Mouse (Mus musculus) embryonic facial prominence, embryonic 14.5 days (tissue): ENCODE results near the gene Selenoh. TPM values are rescaled to one million over a fixed set of nuclear protein-coding genes. Genes with fewer than 3 reads are reported as not detected.

ENCODE experiments used
- ATAC-seq: fragments of 200-750 bp; cut with Nextera tagmentation; 2 replicates; pipeline ENCODE4 v1.8.0; 2017; ENCODE audit warnings: low read depth, moderate number of reproducible peaks, moderate TSS enrichment
- DNase-seq: peaks from one replicate; pipeline ENCODE4 v3.0.0-alpha.2; 2015; ENCODE audit warnings: low spot score
- H3K27ac ChIP-seq: fragments of 300-500 bp; sonication (generic); replicated peaks from 2 replicates; pipeline ENCODE4 v1.5.1; 2014; ENCODE audit warnings: low read depth, mild to moderate bottlenecking, low read length, moderate library complexity
- H3K27me3 ChIP-seq: fragments of 300-500 bp; sonication (generic); replicated peaks from 2 replicates; pipeline ENCODE4 v1.6.1; 2014; ENCODE audit warnings: low read length; ENCODE audit not compliant: control insufficient read depth, insufficient read depth
- H3K36me3 ChIP-seq: fragments of 300-500 bp; sonication (generic); 2 replicates; pipeline ENCODE4 v1.6.1; 2014; ENCODE audit warnings: low read length, mixed read lengths; ENCODE audit not compliant: control insufficient read depth, insufficient read depth
- H3K4me1 ChIP-seq: fragments of 300-500 bp; sonication (generic); 2 replicates; pipeline ENCODE4 v1.6.1; 2014; ENCODE audit warnings: antibody characterized with exemption, low read length; ENCODE audit not compliant: control insufficient read depth, insufficient read depth
- H3K4me2 ChIP-seq: fragments of 300-500 bp; sonication (generic); 2 replicates; pipeline ENCODE4 v1.6.1; 2014; ENCODE audit warnings: low read depth, mild to moderate bottlenecking, low read length, moderate library complexity, mixed read lengths
- H3K4me3 ChIP-seq: fragments of 300-500 bp; sonication (generic); 2 replicates; pipeline ENCODE4 v1.5.1; 2014; ENCODE audit warnings: low read depth, mild to moderate bottlenecking, low read length
- H3K9ac ChIP-seq: fragments of 300-500 bp; sonication (generic); 2 replicates; pipeline ENCODE4 v1.6.1; 2014; ENCODE audit warnings: low read depth, mild to moderate bottlenecking, low read length, moderate library complexity, mixed read lengths
- H3K9me3 ChIP-seq: fragments of 300-500 bp; sonication (generic); 2 replicates; pipeline ENCODE4 v1.6.1; 2016; ENCODE audit warnings: low read length; ENCODE audit not compliant: control insufficient read depth
- WGBS: fragments of 180-500 bp; shearing (Covaris S2); extraction: QIAGEN DNeasy Blood & Tissue Kit; methylation state at CpG from one replicate; pipeline ENCODE4 v1.1.7; 2014; 5-methylcytosine and 5-hydroxymethylcytosine counted together
- polyA plus RNA-seq: library from polyadenylated mRNA; unstranded; fragments of >200 nt; fragmentation: Nextera tagmentation; extraction: Ambion mirVana; gene quantifications from 2 replicates; pipeline ENCODE4 v1.2.1, GENCODE M21; 2014

Selenoh gene
- polyA plus RNA-seq, 1 experiment from 2014 or later = 237 TPM

GRCm38 (mm10) chr2:84638428-84639220 is 31.9 kb downstream of the Selenoh start:
- H3K4me1 ChIP-seq = peaks cover 62% of the 10 kb centered on the region
- H3K9ac ChIP-seq = no peak overlapping the region
- H3K4me3 ChIP-seq = no peak overlapping the region
- H3K9me3 ChIP-seq = no peaks in the 10 kb centered on the region
- WGBS = 35% methylated on average over 5 of the region's 5 CpGs
- ATAC-seq (no peak), DNase-seq (peak; percentile 8)
- H3K4me2 ChIP-seq = peak overlapping the region; percentile 16; the same call in 1 of the 2 replicates
- no peaks in the 10 kb centered on the region for H3K27me3 ChIP-seq
- 0 out of 2 replicates have a peak, but pooled peaks cover 8% of the 10 kb centered on the region for H3K36me3 ChIP-seq
- peak overlapping the region; percentile 94 for H3K27ac ChIP-seq

- Histone ChIP-seq H3K4me3 (no peak overlapping the region), H3K9me3 (no peaks in the 10 kb centered on the region), H3K27me3 (no peaks in the 10 kb centered on the region), H3K36me3 (0 out of 2 replicates have a peak, but pooled peaks cover 8% of the 10 kb centered on the region), H3K27ac (peak overlapping the region; percentile 94), H3K4me2 (peak overlapping the region; percentile 16), H3K4me1 (peaks cover 64% of the 10 kb centered on the region), H3K9ac (0 out of 2 replicates have a peak overlapping the region, but pooled peaks have one; percentile 35)
- WGBS = 28% methylated on average over 7 of the region's 7 CpGs
- ATAC-seq (no peak), DNase-seq (peak; percentile 46)
Measured at GRCm38 (mm10) chr2:84637452-84638165, 33.0 kb downstream of the Selenoh start.

DNA sequence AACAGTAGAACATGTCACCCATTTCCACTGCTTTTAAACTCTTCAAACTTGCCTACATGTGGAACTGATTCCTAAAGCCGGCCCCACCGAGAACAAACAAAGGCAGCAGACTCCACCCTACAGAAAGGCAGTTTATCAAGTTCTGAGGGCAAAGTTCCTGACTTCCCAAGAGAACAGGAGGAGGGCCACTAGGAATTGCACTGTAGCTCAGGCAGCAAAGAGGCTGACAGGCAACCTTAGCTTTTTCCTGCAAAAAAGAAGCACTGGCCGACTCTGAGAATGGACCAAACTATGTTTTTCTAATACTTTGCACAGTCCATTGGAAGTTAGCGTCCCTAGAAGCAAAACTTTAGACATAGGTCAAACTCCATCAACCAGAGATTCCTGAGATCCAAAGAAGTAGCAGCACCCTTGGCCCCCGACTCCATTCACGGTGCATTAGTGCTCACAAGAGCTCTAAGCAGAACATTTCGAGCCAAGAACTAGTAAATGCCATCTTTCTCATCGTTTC is 34.3 kb downstream of the Selenoh start:
- Histone ChIP-seq H3K9ac (0 out of 2 replicates have a peak overlapping the region, but pooled peaks have one; percentile 20), H3K9me3 (no peaks in the 10 kb centered on the region), H3K4me1 (peaks cover 61% of the 10 kb centered on the region), H3K4me2 (peak overlapping the region; percentile 43), H3K27me3 (no peaks in the 10 kb centered on the region), H3K36me3 (0 out of 2 replicates have a peak, but pooled peaks cover 8% of the 10 kb centered on the region), H3K27ac (peak overlapping the region; percentile 94), H3K4me3 (0 out of 2 replicates have a peak overlapping the region, but pooled peaks have one; percentile 5)
- peak; percentile 45 for DNase-seq
- 14% methylated on average over 8 of the region's 8 CpGs for WGBS
- no peak for ATAC-seq

GRCm38 (mm10) chr2:84635611-84636010 is 35.0 kb downstream of the Selenoh start:
- Histone ChIP-seq H3K4me3 (peak overlapping the region; percentile 5; the same call in 1 of the 2 replicates), H3K27me3 (no peaks in the 10 kb centered on the region), H3K36me3 (0 out of 2 replicates have a peak, but pooled peaks cover 2% of the 10 kb centered on the region), H3K4me2 (peak overlapping the region; percentile 43), H3K4me1 (peaks cover 61% of the 10 kb centered on the region), H3K9ac (peak overlapping the region; percentile 36; the same call in 1 of the 2 replicates), H3K27ac (peak overlapping the region; percentile 94), H3K9me3 (no peaks in the 10 kb centered on the region)
- ATAC-seq (peak; percentile 97), DNase-seq (peak; percentile 97)
- 0% methylated on average over 2 of the region's 2 CpGs for WGBS

GRCm38 (mm10) chr2:84634934-84635482 is 35.6 kb downstream of the Selenoh start:
- peak; percentile 74 for DNase-seq

DNA sequence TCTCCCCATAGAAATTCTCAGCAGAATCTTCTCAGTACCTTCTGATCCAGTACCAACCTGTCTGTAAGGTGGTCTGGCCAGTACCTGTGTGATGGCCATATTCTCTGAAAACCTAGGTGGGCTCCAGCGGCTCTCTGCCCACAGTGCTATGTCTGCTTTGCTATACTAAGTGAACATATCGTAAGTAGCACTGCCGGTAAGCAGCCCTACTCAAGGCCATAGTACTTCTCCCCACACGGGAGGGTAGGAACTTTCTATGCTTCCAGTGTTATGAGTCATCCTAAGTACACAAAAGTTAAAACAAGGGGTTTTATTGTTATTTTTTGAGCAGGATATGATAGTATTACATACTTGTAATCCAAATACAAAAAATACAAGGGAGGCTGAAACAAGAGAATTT is 36.6 kb downstream of the Selenoh start:
- DNase-seq (peak; percentile 9), ATAC-seq (no peak)
- no peak overlapping the region for H3K4me3 ChIP-seq
- H3K4me1 ChIP-seq = peaks cover 56% of the 10 kb centered on the region
- peak overlapping the region; percentile 94; the same call in 1 of the 2 replicates for H3K27ac ChIP-seq
- no peaks in the 10 kb centered on the region for H3K27me3 ChIP-seq
- H3K4me2 ChIP-seq = peak overlapping the region; percentile 43
- peaks cover 4% of the 10 kb centered on the region; the same call in 1 of the 2 replicates for H3K36me3 ChIP-seq
- no peaks in the 10 kb centered on the region for H3K9me3 ChIP-seq
- no peak overlapping the region for H3K9ac ChIP-seq
- 57% methylated on average over 4 of the region's 4 CpGs for WGBS

More at GRCm38 (mm10) chr2:84634934-84635482, 35.6 kb downstream of the Selenoh start:
- Histone ChIP-seq H3K27ac (peak overlapping the region; percentile 94), H3K4me2 (peak overlapping the region; percentile 43), H3K4me3 (no peak overlapping the region), H3K9me3 (no peaks in the 10 kb centered on the region), H3K9ac (peak overlapping the region; percentile 36; the same call in 1 of the 2 replicates), H3K27me3 (no peaks in the 10 kb centered on the region), H3K4me1 (peaks cover 61% of the 10 kb centered on the region), H3K36me3 (no peaks in the 10 kb centered on the region)
- 20% methylated on average over 4 of the region's 4 CpGs for WGBS
- ATAC-seq = peak; percentile 35; the same call in 1 of the 2 replicates

DNA sequence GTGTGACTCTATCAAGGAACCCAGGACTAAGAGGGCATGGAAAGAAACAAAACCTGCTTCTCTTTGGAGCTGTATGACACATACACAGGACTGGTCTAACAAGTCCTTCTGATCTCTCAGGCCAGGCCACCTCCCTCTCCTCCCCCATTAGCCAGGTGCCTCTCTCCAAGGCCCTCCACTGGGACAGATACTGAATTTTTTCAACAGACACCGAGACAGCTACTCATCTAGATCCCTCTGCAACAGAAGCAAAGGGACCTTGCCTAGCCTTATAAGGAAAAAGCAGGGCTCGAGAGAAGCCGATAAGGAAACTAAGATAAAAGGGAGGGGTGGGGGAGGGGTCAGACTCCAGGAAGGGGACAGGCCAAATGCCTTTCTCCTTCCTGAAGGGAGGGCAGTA is 37.6 kb downstream of the Selenoh start:
- peak overlapping the region; percentile 29; the same call in 1 of the 2 replicates for H3K27ac ChIP-seq
- DNase-seq (peak; percentile 30), ATAC-seq (no peak)
- H3K4me2 ChIP-seq = peak overlapping the region; percentile 1; the same call in 1 of the 2 replicates
- peaks cover 46% of the 10 kb centered on the region for H3K4me1 ChIP-seq
- H3K4me3 ChIP-seq = no peak overlapping the region
- no peaks in the 10 kb centered on the region for H3K27me3 ChIP-seq
- no peak overlapping the region for H3K9ac ChIP-seq
- H3K9me3 ChIP-seq = no peaks in the 10 kb centered on the region
- H3K36me3 ChIP-seq = peaks cover 6% of the 10 kb centered on the region; the same call in 1 of the 2 replicates
- 9% methylated on average over 3 of the region's 3 CpGs for WGBS

DNA sequence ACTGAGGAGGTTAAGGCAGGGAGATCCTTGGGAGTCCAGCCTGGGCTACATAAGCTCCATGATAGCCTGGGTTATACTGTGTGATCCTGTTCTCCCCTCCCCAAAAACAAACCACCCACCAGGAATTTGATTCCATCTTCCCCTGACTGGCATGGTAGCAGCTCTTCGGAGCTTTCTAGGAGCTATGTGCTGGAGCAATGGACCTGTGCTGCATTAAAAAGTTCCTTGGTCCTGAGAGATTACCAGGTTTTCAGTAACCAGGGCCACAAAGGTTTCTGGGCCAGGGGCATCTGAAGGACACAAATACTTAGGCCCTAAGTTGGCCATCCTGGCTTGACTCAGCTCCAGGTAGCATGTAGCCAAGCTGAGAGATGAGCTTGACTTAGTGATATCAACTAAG is 38.6 kb downstream of the Selenoh start:
- H3K9ac ChIP-seq = no peak overlapping the region
- H3K4me3 ChIP-seq = no peak overlapping the region
- no peaks in the 10 kb centered on the region for H3K9me3 ChIP-seq
- no peaks in the 10 kb centered on the region for H3K27me3 ChIP-seq
- H3K36me3 ChIP-seq = peaks cover 6% of the 10 kb centered on the region; the same call in 1 of the 2 replicates
- DNase-seq (no peak), ATAC-seq (no peak)
- no peak overlapping the region for H3K4me2 ChIP-seq
- no peak overlapping the region for H3K27ac ChIP-seq
- H3K4me1 ChIP-seq = peaks cover 36% of the 10 kb centered on the region
- 83% methylated on average over 1 of the region's 1 CpGs for WGBS
